Mouse (Mus musculus) midbrain, embryonic 16.5 days (tissue): ENCODE measurements at regions not wholly inside any gene's neighbourhood (a gene's known extent, or its start where the extent isn't known, plus 50 kb on each side); places are given as distances from the start of the nearest gene placed in this dataset.
"Not testable (repeated sequence)": the region's sequence is repeated elsewhere in the genome, so short reads cannot be mapped to it uniquely, and the experiment has no call there.

Source experiments
- ATAC-seq: fragments of 200-750 bp; cut with Nextera tagmentation; 2 replicates; pipeline ENCODE4 v1.8.0; 2017; ENCODE audit warnings: moderate TSS enrichment
- H3K27ac ChIP-seq: fragments of 300-500 bp; sonication (generic); 2 replicates; pipeline ENCODE4 v1.5.1; 2014; ENCODE audit warnings: mild to moderate bottlenecking, low read length, mixed read lengths
- H3K27me3 ChIP-seq: fragments of 300-500 bp; sonication (generic); 2 replicates; pipeline ENCODE4 v1.6.1; 2014; ENCODE audit warnings: low read depth, low read length, mixed read lengths; ENCODE audit not compliant: control insufficient read depth, insufficient read depth
- H3K36me3 ChIP-seq: fragments of 300-500 bp; sonication (generic); 2 replicates; pipeline ENCODE4 v1.6.1; 2014; ENCODE audit warnings: mild to moderate bottlenecking, low read length, moderate library complexity, mixed read lengths; ENCODE audit not compliant: control insufficient read depth, insufficient read depth
- H3K4me1 ChIP-seq: fragments of 300-500 bp; sonication (generic); 2 replicates; pipeline ENCODE4 v1.6.1; 2014; ENCODE audit warnings: mild to moderate bottlenecking, low read length, mixed read lengths; ENCODE audit not compliant: control insufficient read depth, insufficient read depth
- H3K4me2 ChIP-seq: fragments of 300-500 bp; sonication (generic); 2 replicates; pipeline ENCODE4 v1.6.1; 2014; ENCODE audit warnings: mild to moderate bottlenecking, low read length, mixed read lengths
- H3K4me3 ChIP-seq: fragments of 300-500 bp; sonication (generic); 2 replicates; pipeline ENCODE4 v1.5.1; 2014; ENCODE audit warnings: low read depth, mild to moderate bottlenecking, low read length, moderate library complexity, mixed read lengths
- H3K9ac ChIP-seq: fragments of 300-500 bp; sonication (generic); 2 replicates; pipeline ENCODE4 v1.6.1; 2014; ENCODE audit warnings: low read depth, low read length, mixed read lengths
- H3K9me3 ChIP-seq: fragments of 300-500 bp; sonication (generic); replicated peaks from 2 replicates; pipeline ENCODE4 v1.6.1; 2014; ENCODE audit warnings: mild to moderate bottlenecking, low read length, mixed read lengths; ENCODE audit not compliant: control insufficient read depth, poor library complexity, severe bottlenecking
- WGBS: fragments of 180-500 bp; shearing (Covaris S2); extraction: QIAGEN DNeasy Blood & Tissue Kit; methylation state at CpG from one replicate; pipeline ENCODE4 v1.1.7; 2014; 5-methylcytosine and 5-hydroxymethylcytosine counted together

DNA sequence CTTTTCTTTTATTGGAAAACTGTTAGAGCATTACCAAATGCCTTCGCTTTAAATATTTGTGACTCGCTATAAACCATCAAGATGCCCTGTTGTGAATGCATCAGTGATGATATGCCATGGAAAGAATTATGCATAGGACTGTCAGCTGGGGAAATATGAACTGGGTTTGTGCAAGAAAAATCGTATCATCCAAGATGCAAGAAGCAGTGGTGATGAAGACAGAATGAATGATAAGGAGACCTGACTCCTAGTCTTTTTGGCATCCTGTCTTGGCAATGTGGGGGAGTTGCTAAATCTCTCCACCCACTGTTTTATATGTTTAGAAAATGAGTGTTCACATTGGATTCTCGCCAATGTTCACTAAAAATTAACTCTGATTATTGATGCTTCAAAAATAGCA, 963.4 kb downstream of the Adgrl3 start:
- no peaks in the 10 kb centered on the region for H3K4me1 ChIP-seq
- no peak overlapping the region for H3K9ac ChIP-seq
- H3K4me3 ChIP-seq = no peak overlapping the region
- H3K9me3 ChIP-seq = no peaks in the 10 kb centered on the region
- H3K36me3 ChIP-seq = no peaks in the 10 kb centered on the region
- no peak overlapping the region for H3K4me2 ChIP-seq
- no peak for ATAC-seq
- WGBS = 80% methylated on average over 4 of the region's 4 CpGs
- H3K27ac ChIP-seq = no peak overlapping the region
- no peaks in the 10 kb centered on the region for H3K27me3 ChIP-seq

DNA sequence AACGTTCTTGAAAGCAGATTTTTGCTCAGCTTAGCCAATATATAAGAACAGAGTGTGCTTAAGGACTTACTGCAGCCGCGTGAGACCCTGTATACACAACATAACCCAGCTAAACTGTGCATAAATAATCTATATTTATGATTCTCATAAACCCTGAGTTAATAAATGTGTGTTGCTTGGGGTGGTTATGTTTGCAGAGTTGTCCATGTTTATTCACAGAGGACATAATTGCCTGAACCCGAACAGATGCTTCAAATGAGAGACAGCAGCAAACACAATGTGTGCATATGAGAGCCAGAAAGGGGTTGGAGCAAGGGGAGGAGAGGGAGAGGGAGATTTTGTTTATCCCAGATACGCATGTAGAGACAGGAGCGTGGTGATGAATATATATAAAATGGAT, 968.1 kb downstream of the Adgrl3 start:
- Histone ChIP-seq H3K4me1 (no peaks in the 10 kb centered on the region), H3K4me3 (no peak overlapping the region), H3K9me3 (no peaks in the 10 kb centered on the region), H3K27me3 (no peaks in the 10 kb centered on the region), H3K36me3 (no peaks in the 10 kb centered on the region), H3K4me2 (no peak overlapping the region), H3K9ac (no peak overlapping the region), H3K27ac (no peak overlapping the region)
- 83% methylated on average over 6 of the region's 6 CpGs for WGBS
- no peak for ATAC-seq

DNA sequence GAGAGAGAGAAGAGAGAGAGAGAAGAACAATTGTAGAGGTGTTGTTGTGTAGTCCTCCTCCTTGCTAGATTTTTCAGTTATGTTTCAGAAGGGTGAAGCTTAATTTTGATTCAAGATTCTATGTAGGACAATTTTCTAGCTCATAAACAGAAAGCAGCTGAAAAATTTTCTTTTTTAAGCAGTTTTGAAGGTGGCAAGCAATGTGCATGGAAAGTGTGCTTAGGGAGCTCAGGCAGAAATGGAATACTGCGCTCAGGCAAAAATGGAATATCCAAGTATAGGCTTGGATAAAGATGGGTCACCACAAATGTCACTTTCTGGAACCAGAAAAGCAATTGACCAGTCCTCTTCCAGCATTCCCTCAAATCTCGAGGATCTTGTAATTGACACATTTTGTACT, 988.0 kb downstream of the Adgrl3 start:
- no peaks in the 10 kb centered on the region for H3K9me3 ChIP-seq
- no peak overlapping the region for H3K4me2 ChIP-seq
- H3K4me1 ChIP-seq = no peaks in the 10 kb centered on the region
- no peak overlapping the region for H3K27ac ChIP-seq
- no peak overlapping the region for H3K4me3 ChIP-seq
- no peaks in the 10 kb centered on the region for H3K27me3 ChIP-seq
- WGBS = 88% methylated on average over 2 of the region's 2 CpGs
- no peak overlapping the region for H3K9ac ChIP-seq
- no peak for ATAC-seq
- no peaks in the 10 kb centered on the region for H3K36me3 ChIP-seq

DNA sequence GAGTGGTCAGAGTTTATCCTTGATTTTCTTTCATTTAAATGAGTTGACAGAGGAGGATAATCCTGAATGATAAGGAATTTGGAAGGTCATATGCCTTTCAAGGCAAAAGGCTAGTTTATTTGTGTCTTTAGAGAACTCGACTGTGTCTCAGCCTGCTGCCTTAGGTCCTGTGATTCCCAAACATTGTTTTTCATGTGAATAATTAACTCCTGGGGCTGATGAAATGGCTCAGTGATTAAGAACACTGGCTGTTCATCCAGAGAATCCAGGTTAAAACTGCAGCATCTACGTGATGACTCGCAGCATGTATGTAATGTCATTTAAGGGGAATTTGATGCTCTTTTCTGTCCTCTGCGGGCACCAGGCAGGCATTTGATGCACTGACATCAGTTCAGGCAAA, 1004.2 kb downstream of the Adgrl3 start:
- ATAC-seq = no peak
- H3K27me3 ChIP-seq = no peaks in the 10 kb centered on the region
- H3K9me3 ChIP-seq = no peaks in the 10 kb centered on the region
- H3K4me2 ChIP-seq = no peak overlapping the region
- H3K27ac ChIP-seq = no peak overlapping the region
- H3K36me3 ChIP-seq = no peaks in the 10 kb centered on the region
- H3K4me3 ChIP-seq = no peak overlapping the region
- WGBS = 10% methylated on average over 4 of the region's 4 CpGs
- H3K4me1 ChIP-seq = peaks cover 4% of the 10 kb centered on the region; the same call in 1 of the 2 replicates
- H3K9ac ChIP-seq = no peak overlapping the region

DNA sequence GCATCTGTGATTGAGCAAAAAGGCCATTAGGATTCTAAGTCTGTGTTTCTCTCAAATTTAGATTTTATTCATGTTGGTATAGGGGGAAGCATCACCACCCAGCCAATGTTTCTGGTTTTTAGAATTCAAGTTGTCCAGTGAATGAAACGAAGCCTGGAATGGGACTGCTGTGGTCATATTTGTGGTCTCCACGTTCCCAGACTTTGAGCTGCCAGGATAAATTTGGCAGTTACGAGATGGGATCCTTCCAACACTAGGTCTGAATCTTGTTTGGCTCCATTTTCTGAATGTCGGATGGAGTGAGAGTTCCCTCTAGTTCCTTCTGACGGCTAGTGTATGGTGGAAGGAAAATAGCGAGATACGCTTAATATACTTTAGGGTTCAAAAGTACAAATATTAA, 1014.8 kb downstream of the Adgrl3 start:
- H3K4me1 ChIP-seq = no peaks in the 10 kb centered on the region
- H3K4me3 ChIP-seq = no peak overlapping the region
- no peaks in the 10 kb centered on the region for H3K27me3 ChIP-seq
- 93% methylated on average over 7 of the region's 7 CpGs for WGBS
- H3K4me2 ChIP-seq = no peak overlapping the region
- no peaks in the 10 kb centered on the region for H3K9me3 ChIP-seq
- no peaks in the 10 kb centered on the region for H3K36me3 ChIP-seq
- ATAC-seq = no peak
- no peak overlapping the region for H3K27ac ChIP-seq
- no peak overlapping the region for H3K9ac ChIP-seq

DNA sequence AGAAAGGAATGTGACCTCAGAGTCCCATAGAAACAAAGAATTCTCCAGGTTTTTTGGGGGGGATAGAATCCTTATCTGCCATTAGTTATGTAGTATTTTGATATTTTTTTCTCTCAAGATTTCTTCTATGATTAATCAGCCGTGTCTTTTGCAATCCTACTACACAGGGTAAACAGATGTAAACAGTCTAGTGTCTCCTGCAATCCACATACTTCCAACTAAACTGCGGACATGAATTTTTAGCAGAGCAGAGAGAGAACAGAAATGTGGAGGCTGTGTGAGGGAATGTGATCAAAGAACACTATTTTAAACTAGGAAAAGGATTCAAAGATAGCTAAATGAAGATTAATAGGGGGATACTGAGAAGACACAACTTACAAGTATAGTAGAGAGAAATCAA, 1026.2 kb downstream of the Adgrl3 start:
- Histone ChIP-seq H3K9ac (no peak overlapping the region), H3K27ac (no peak overlapping the region), H3K27me3 (no peaks in the 10 kb centered on the region), H3K4me1 (no peaks in the 10 kb centered on the region), H3K9me3 (no peaks in the 10 kb centered on the region), H3K36me3 (no peaks in the 10 kb centered on the region), H3K4me3 (no peak overlapping the region), H3K4me2 (no peak overlapping the region)
- WGBS = 80% methylated on average over 2 of the region's 2 CpGs
- ATAC-seq = no peak

DNA sequence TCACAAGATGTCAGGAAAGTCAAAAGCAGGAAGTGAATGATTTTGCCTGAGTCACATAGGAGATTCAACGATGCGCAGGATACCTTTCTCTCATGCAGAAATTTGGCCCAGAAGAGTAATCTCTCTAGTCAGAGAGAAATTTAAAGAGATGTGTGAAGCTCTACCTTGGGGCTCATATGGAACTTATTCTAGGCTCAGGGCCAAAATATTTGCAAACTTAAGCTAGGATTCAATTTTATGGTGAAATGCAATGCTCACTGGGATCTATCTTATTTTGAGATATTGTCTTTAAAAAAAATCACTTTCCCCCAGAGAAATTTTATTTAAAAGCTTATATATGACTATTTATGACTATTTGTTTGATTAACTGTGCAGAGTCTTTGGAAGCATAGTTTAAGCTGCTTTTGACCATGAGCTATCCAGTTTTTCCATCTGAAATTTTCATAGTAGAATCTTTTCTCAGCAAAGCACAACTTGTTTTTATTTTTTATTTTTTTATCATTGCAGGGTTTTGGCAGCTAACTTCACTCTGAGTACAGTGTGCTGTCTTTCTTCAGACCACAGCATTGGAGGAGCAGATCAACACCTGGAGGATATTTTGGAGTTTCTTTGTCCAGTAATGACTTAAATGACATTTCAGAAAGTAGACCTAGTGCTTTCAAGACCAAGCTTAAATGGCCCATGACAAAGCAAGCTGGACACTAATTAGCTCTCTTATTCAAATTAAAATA, 1039.3 kb downstream of the Adgrl3 start:
- Histone ChIP-seq H3K4me2 (no peak overlapping the region), H3K36me3 (no peaks in the 10 kb centered on the region), H3K27me3 (no peaks in the 10 kb centered on the region), H3K27ac (no peak overlapping the region), H3K9me3 (0 out of 2 replicates have a peak, but pooled peaks cover 5% of the 10 kb centered on the region), H3K9ac (no peak overlapping the region), H3K4me1 (no peaks in the 10 kb centered on the region), H3K4me3 (no peak overlapping the region)
- ATAC-seq = no peak
- WGBS = 90% methylated on average over 2 of the region's 2 CpGs

DNA sequence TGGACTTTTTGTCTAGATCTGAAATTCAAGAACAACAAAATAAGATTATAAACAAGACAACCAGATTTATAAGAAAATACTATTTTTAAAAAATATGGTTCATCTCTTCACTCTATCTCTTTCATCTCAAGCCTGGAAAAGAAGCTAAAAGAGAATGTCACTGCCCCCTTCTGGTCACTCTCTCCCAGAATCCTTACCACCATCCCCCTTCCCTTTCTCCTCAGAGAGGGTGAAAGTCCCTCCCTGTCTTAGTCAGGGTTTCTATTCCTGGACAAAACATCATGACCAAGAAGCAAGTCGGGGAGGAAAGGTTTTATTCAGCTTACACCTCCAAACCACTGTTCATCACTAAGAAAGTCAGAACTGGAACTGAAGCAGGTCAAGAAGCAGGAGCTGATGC, 1040.7 kb downstream of the Adgrl3 start:
- Histone ChIP-seq H3K9me3 (0 out of 2 replicates have a peak, but pooled peaks cover 5% of the 10 kb centered on the region), H3K27me3 (no peaks in the 10 kb centered on the region), H3K9ac (no peak overlapping the region), H3K4me2 (no peak overlapping the region), H3K27ac (no peak overlapping the region), H3K4me3 (no peak overlapping the region), H3K36me3 (no peaks in the 10 kb centered on the region), H3K4me1 (no peaks in the 10 kb centered on the region)
- WGBS = 57% methylated on average over 1 of the region's 1 CpGs
- ATAC-seq = no peak

DNA sequence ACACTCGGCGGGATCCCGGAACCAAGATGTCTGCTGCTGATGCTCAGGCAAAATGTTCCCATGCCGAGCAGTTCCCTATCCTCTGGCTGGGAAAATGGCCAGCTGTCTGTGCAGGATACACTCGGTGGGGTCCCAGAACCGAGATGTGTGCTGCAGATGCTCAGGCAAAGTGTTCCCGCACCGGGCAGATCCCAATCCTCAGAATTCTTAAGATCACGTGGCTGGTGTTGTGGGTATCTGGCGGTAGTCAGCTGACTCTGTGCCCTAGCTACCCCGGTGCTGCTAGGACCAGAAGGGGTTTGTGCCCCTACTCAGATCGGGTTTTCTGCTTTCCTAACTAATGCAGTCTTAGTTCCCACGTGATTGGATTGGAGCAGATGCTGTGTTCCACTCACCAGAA, 1049.3 kb downstream of the Adgrl3 start:
- not testable (repeated sequence) for ATAC-seq

More for the DNA sequence above, 1049.3 kb downstream of the Adgrl3 start:
- H3K27me3 ChIP-seq, H3K4me2 ChIP-seq, H3K4me1 ChIP-seq, H3K4me3 ChIP-seq, H3K27ac ChIP-seq, H3K36me3 ChIP-seq, H3K9me3 ChIP-seq, H3K9ac ChIP-seq: not testable (repeated sequence)
- 91% methylated on average over 13 of the region's 13 CpGs for WGBS
